Mouse (Mus musculus) midbrain, embryonic 11.5 days (tissue): Measurements from ENCODE around the gene Cd109. TPM values are rescaled to one million over a fixed set of nuclear protein-coding genes. Genes with fewer than 3 reads are reported as not detected.
A peak's percentile ranks its signal among the peaks of the same experiment; 100 is the strongest.

Source experiments
- ATAC-seq: fragments of 200-750 bp; cut with Nextera tagmentation; 2 replicates; pipeline ENCODE4 v1.8.0; 2017; ENCODE audit warnings: moderate TSS enrichment, moderate library complexity; ENCODE audit not compliant: low FRiP score
- DNase-seq: peaks from one replicate; pipeline ENCODE4 v3.0.0; 2015; ENCODE audit warnings: low spot score; ENCODE audit errors: missing footprints
- H3K27ac ChIP-seq: fragments of 300-500 bp; sonication (generic); 2 replicates; pipeline ENCODE4 v1.5.1; 2014; ENCODE audit warnings: low read depth, low read length
- H3K27me3 ChIP-seq: fragments of 300-500 bp; sonication (generic); 2 replicates; pipeline ENCODE4 v1.6.1; 2014; ENCODE audit warnings: mild to moderate bottlenecking, low read length, moderate library complexity, mixed read lengths; ENCODE audit not compliant: control insufficient read depth, insufficient read depth
- H3K36me3 ChIP-seq: fragments of 300-500 bp; sonication (generic); 2 replicates; pipeline ENCODE4 v1.6.1; 2014; ENCODE audit warnings: mild to moderate bottlenecking, low read length, moderate library complexity, mixed read lengths; ENCODE audit not compliant: control insufficient read depth, insufficient read depth
- H3K4me1 ChIP-seq: fragments of 300-500 bp; sonication (generic); 2 replicates; pipeline ENCODE4 v1.6.1; 2014; ENCODE audit warnings: low read length; ENCODE audit not compliant: control insufficient read depth, insufficient read depth
- H3K4me2 ChIP-seq: fragments of 300-500 bp; sonication (generic); 2 replicates; pipeline ENCODE4 v1.6.1; 2014; ENCODE audit warnings: mild to moderate bottlenecking, moderate library complexity
- H3K4me3 ChIP-seq: fragments of 300-500 bp; sonication (generic); 2 replicates; pipeline ENCODE4 v1.5.1; 2014; ENCODE audit warnings: low read depth, low read length
- H3K9ac ChIP-seq: fragments of 300-500 bp; sonication (generic); 2 replicates; pipeline ENCODE4 v1.6.1; 2014; ENCODE audit warnings: low read length
- H3K9me3 ChIP-seq: fragments of 300-500 bp; sonication (generic); 2 replicates; pipeline ENCODE4 v1.6.1; 2016; ENCODE audit warnings: low read length; ENCODE audit not compliant: control insufficient read depth
- WGBS: fragments of 180-500 bp; shearing (Covaris S2); extraction: QIAGEN DNeasy Blood & Tissue Kit; methylation state at CpG from one replicate; pipeline ENCODE4 v1.1.7; 2014; 5-methylcytosine and 5-hydroxymethylcytosine counted together
- polyA plus RNA-seq: library from polyadenylated mRNA; unstranded; fragments of >200 nt; fragmentation: Nextera tagmentation; extraction: Ambion mirVana; gene quantifications from 2 replicates; pipeline ENCODE4 v1.2.1, GENCODE M21; 2014

The Cd109 gene
- polyA plus RNA-seq, 1 experiment from 2014 or later: 6.2 TPM

DNA sequence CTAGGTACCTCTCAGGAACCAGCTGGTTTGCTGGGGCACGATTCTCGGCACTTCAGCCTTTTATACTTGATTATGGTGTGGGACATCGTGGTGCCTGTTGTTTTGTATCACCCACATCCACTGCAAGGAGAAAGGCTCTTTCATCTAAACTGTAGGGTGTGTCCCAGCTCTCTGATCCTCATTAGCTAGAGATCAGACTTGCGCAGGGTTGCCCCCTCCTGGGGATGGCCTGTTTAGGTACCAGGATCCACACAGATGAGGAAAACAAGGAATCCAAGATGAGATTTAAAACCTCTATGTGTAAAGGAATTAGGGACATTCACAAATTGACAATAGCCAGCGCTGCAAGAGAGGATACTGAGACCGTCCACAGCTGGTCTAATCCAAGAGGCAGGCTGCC lies 14.6 kb downstream of the Cd109 start:
- Histone ChIP-seq H3K4me1 (no peaks in the 10 kb centered on the region), H3K9ac (no peak overlapping the region), H3K9me3 (no peaks in the 10 kb centered on the region), H3K27me3 (no peaks in the 10 kb centered on the region), H3K36me3 (no peaks in the 10 kb centered on the region), H3K27ac (no peak overlapping the region), H3K4me2 (no peak overlapping the region), H3K4me3 (no peak overlapping the region)
- 45% methylated on average over 6 of the region's 6 CpGs for WGBS
- ATAC-seq: no peak
- DNase-seq: no peak

DNA sequence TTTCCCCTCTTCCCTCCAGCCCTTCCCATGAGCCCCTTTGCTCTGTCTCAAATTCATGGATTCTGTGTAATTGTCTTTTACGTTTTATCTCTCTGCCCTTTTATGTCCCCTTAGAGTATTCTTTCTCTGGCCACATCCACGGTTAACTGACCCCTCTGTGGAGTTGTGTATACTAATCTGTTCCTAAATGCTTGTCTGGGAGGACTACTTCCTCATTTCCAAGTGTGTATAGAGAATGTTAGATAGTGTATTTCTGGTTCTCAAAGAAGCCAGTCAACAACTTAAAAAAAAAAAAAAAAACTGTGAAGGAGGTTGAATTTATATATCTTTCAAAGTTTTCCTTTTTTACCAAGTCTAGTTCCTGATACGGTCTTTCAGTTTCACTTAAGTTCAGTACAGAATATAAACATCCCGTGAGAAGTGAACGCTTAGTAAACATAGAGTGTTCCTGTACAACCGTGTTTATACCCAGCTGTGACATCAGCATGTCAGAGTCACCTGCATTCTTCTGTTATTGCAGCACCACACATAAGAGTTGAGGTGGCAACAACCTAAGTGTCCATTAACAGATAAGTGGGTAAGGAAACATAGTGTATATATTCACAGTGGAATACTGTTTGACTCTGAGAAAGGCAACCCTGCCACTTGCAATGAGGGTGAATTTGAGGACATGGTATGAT lies 16.5 kb downstream of the Cd109 start:
- no peaks in the 10 kb centered on the region for H3K4me1 ChIP-seq
- no peak for ATAC-seq
- no peak overlapping the region for H3K4me2 ChIP-seq
- no peaks in the 10 kb centered on the region for H3K27me3 ChIP-seq
- no peak overlapping the region for H3K4me3 ChIP-seq
- no peaks in the 10 kb centered on the region for H3K36me3 ChIP-seq
- no peaks in the 10 kb centered on the region for H3K9me3 ChIP-seq
- no peak overlapping the region for H3K27ac ChIP-seq
- no peak overlapping the region for H3K9ac ChIP-seq
- DNase-seq: no peak
- 89% methylated on average over 6 of the region's 6 CpGs for WGBS

- Histone ChIP-seq H3K9ac (no peak overlapping the region), H3K4me2 (no peak overlapping the region), H3K27ac (no peak overlapping the region), H3K9me3 (no peaks in the 10 kb centered on the region), H3K4me3 (no peak overlapping the region), H3K27me3 (no peaks in the 10 kb centered on the region), H3K4me1 (no peaks in the 10 kb centered on the region), H3K36me3 (no peaks in the 10 kb centered on the region)
- WGBS: 91% methylated on average over 3 of the region's 3 CpGs
- ATAC-seq (no peak), DNase-seq (no peak)
These were observed 18.6 kb downstream of the Cd109 start for GRCm38 (mm10) chr9:78633976-78634375.

- Histone ChIP-seq H3K27ac (no peak overlapping the region), H3K9ac (no peak overlapping the region), H3K27me3 (no peaks in the 10 kb centered on the region), H3K4me2 (no peak overlapping the region), H3K4me3 (no peak overlapping the region), H3K9me3 (no peaks in the 10 kb centered on the region), H3K4me1 (no peaks in the 10 kb centered on the region), H3K36me3 (no peaks in the 10 kb centered on the region)
- ATAC-seq (no peak), DNase-seq (no peak)
- WGBS: 93% methylated on average over 4 of the region's 4 CpGs
These were observed 26.0 kb downstream of the Cd109 start for GRCm38 (mm10) chr9:78641386-78641785.

DNA sequence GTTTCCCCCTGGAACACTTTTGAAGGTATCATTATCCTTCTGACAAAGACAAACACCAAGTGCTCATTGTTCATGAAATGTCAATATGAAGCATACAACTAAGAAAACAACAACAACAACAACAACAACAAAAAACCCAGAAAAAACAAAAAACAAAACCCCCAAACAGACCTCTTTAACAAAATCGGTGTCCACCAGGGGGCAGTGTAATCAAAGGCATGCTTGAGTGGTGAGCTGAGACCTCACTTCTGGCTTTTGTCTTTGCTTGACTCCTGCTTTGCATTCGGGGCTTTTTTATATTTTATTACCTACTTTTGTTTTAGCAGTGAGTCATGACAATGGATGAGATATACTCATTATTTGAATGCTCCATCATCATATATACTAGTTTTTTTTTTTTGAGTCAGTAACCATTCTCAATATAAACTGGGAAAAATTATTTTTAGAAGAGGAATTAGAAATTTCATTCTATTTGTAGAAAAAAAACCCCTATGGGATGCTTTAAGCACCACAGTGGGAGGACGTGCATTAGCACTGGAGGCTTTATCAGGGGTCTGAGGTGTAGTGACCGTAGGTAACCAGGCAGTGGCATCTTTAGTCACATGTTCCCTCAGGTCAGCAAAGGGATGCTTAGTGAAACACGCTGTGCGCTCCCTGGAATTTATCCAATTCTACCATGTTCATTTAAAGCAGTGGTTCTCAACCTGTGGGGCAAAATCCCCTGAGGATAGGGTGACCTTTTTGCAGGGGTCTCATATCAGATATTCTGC lies 30.8 kb downstream of the Cd109 start:
- no peak overlapping the region for H3K9ac ChIP-seq
- H3K27ac ChIP-seq: no peak overlapping the region
- H3K36me3 ChIP-seq: no peaks in the 10 kb centered on the region
- no peak overlapping the region for H3K4me3 ChIP-seq
- no peaks in the 10 kb centered on the region for H3K27me3 ChIP-seq
- H3K4me1 ChIP-seq: no peaks in the 10 kb centered on the region
- H3K4me2 ChIP-seq: no peak overlapping the region
- WGBS: 52% methylated on average over 6 of the region's 6 CpGs
- peak; percentile 92 for DNase-seq
- ATAC-seq: peak; percentile 66
- no peaks in the 10 kb centered on the region for H3K9me3 ChIP-seq

- no peaks in the 10 kb centered on the region for H3K27me3 ChIP-seq
- no peak for ATAC-seq
- no peaks in the 10 kb centered on the region for H3K36me3 ChIP-seq
- no peak overlapping the region for H3K27ac ChIP-seq
- H3K4me3 ChIP-seq: no peak overlapping the region
- no peak overlapping the region for H3K4me2 ChIP-seq
- 90% methylated on average over 8 of the region's 8 CpGs for WGBS
- H3K9ac ChIP-seq: no peak overlapping the region
- DNase-seq: no peak
- no peaks in the 10 kb centered on the region for H3K4me1 ChIP-seq
- H3K9me3 ChIP-seq: no peaks in the 10 kb centered on the region
These were observed 33.3 kb downstream of the Cd109 start for GRCm38 (mm10) chr9:78648641-78649040.

- no peak overlapping the region for H3K27ac ChIP-seq
- H3K27me3 ChIP-seq: no peaks in the 10 kb centered on the region
- ATAC-seq (no peak), DNase-seq (no peak)
- no peak overlapping the region for H3K4me2 ChIP-seq
- no peak overlapping the region for H3K4me3 ChIP-seq
- no peak overlapping the region for H3K9ac ChIP-seq
- H3K9me3 ChIP-seq: no peaks in the 10 kb centered on the region
- no peaks in the 10 kb centered on the region for H3K4me1 ChIP-seq
- H3K36me3 ChIP-seq: no peaks in the 10 kb centered on the region
These were observed 34.1 kb downstream of the Cd109 start for GRCm38 (mm10) chr9:78649398-78649797.

- Histone ChIP-seq H3K9me3 (no peaks in the 10 kb centered on the region), H3K4me1 (no peaks in the 10 kb centered on the region), H3K27me3 (no peaks in the 10 kb centered on the region), H3K27ac (no peak overlapping the region), H3K36me3 (no peaks in the 10 kb centered on the region), H3K4me3 (no peak overlapping the region), H3K9ac (no peak overlapping the region), H3K4me2 (no peak overlapping the region)
- DNase-seq (no peak), ATAC-seq (no peak)
- WGBS: 89% methylated on average over 5 of the region's 5 CpGs
These were observed 42.2 kb downstream of the Cd109 start for GRCm38 (mm10) chr9:78657564-78657963.

DNA sequence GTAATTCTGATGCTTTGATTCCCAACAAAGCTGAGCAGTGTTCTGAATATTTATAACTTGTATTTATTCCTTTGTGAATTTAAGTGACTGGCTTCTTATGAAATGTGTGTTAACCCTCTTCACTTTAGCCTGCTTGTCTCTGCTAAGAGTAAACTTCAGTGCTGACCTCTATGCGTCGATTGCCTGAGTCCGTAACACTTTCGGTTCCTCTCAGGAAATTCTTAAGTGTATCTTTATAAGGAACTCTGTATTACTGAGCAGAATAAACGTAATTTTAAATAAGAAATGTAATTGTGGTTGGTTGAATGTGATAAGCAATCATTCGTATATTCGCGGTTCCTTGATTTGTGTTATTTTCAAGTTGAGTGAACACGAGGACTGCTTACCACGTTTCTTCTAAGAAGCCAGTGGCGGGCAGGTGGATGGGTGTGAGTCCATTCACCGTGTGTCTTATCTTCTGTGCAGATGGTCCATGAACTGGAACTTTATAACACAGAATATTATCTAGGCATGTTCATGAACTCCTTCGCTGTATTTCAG lies 56.2 kb downstream of the Cd109 start:
- no peaks in the 10 kb centered on the region for H3K27me3 ChIP-seq

More for the DNA sequence above, 56.2 kb downstream of the Cd109 start:
- DNase-seq (no peak), ATAC-seq (no peak)
- H3K9ac ChIP-seq: no peak overlapping the region
- 90% methylated on average over 13 of the region's 13 CpGs for WGBS
- H3K27ac ChIP-seq: no peak overlapping the region
- no peaks in the 10 kb centered on the region for H3K9me3 ChIP-seq
- H3K4me1 ChIP-seq: no peaks in the 10 kb centered on the region
- H3K4me3 ChIP-seq: no peak overlapping the region
- no peak overlapping the region for H3K4me2 ChIP-seq
- H3K36me3 ChIP-seq: no peaks in the 10 kb centered on the region
